Mouse (Mus musculus): ENCODE measurements around the gene A3galt2. TPM values are rescaled to one million over a fixed set of nuclear protein-coding genes. Genes with fewer than 3 reads are reported as not detected.

A3galt2 gene
- polyA plus RNA-seq, 1 experiment from 2014 or later, result 0.09 TPM

- H3K4me3 ChIP-seq, result no peak overlapping the region
- no peak overlapping the region for H3K9ac ChIP-seq
- no peaks in the 10 kb centered on the region for H3K27me3 ChIP-seq (replicated peaks)
- H3K4me2 ChIP-seq, result no peak overlapping the region
- 80% methylated on average over 11 of the region's 11 CpGs for WGBS
- H3K36me3 ChIP-seq, result peaks cover 91% of the 10 kb centered on the region
- no peak overlapping the region for H3K27ac ChIP-seq (ENCODE audit: poor library complexity, severe bottlenecking)
- no peaks in the 10 kb centered on the region; the same call in 1 of the 2 replicates for H3K9me3 ChIP-seq (replicated peaks)
- ATAC-seq (ENCODE audit: insufficient number of reproducible peaks, low FRiP score), result no peak
- peaks cover 6% of the 10 kb centered on the region for H3K4me1 ChIP-seq (replicated peaks)
Observed at GRCm38 (mm10) chr4:128777593-128777992, 22.4 kb downstream of the A3galt2 start.

GRCm38 (mm10) chr4:128782037-128782436, 26.9 kb downstream of the A3galt2 start:
- Histone ChIP-seq H3K4me3 (no peak overlapping the region), H3K9ac (no peak overlapping the region), H3K4me1 (replicated peaks) (peaks cover 14% of the 10 kb centered on the region), H3K27ac (ENCODE audit: poor library complexity, severe bottlenecking) (no peak overlapping the region), H3K4me2 (no peak overlapping the region), H3K27me3 (replicated peaks) (no peaks in the 10 kb centered on the region), H3K36me3 (peaks cover 88% of the 10 kb centered on the region), H3K9me3 (replicated peaks) (no peaks in the 10 kb centered on the region)
- WGBS, result 77% methylated on average over 7 of the region's 7 CpGs
- ATAC-seq (ENCODE audit: insufficient number of reproducible peaks, low FRiP score), result no peak

- Histone ChIP-seq H3K27me3 (replicated peaks) (no peaks in the 10 kb centered on the region), H3K4me1 (replicated peaks) (peaks cover 14% of the 10 kb centered on the region), H3K9me3 (replicated peaks) (no peaks in the 10 kb centered on the region), H3K36me3 (peaks cover 88% of the 10 kb centered on the region), H3K4me3 (no peak overlapping the region), H3K9ac (no peak overlapping the region), H3K27ac (ENCODE audit: poor library complexity, severe bottlenecking) (no peak overlapping the region), H3K4me2 (no peak overlapping the region)
- 24% methylated on average over 4 of the region's 4 CpGs for WGBS
- ATAC-seq (ENCODE audit: insufficient number of reproducible peaks, low FRiP score), result no peak
Observed at GRCm38 (mm10) chr4:128782645-128783044, 27.5 kb downstream of the A3galt2 start.

GRCm38 (mm10) chr4:128784950-128785631, 29.9 kb downstream of the A3galt2 start:
- Histone ChIP-seq H3K9ac (no peak overlapping the region), H3K4me3 (no peak overlapping the region), H3K9me3 (replicated peaks) (no peaks in the 10 kb centered on the region), H3K27ac (ENCODE audit: poor library complexity, severe bottlenecking) (no peak overlapping the region), H3K4me1 (replicated peaks) (peaks cover 18% of the 10 kb centered on the region), H3K4me2 (no peak overlapping the region), H3K27me3 (replicated peaks) (no peaks in the 10 kb centered on the region), H3K36me3 (peaks cover 81% of the 10 kb centered on the region)
- ATAC-seq (ENCODE audit: insufficient number of reproducible peaks, low FRiP score), result no peak
- 89% methylated on average over 15 of the region's 15 CpGs for WGBS

GRCm38 (mm10) chr4:128785921-128786654, 30.9 kb downstream of the A3galt2 start:
- Histone ChIP-seq H3K9ac (no peak overlapping the region), H3K27ac (ENCODE audit: poor library complexity, severe bottlenecking) (no peak overlapping the region), H3K4me2 (no peak overlapping the region), H3K4me3 (no peak overlapping the region), H3K4me1 (replicated peaks) (peaks cover 26% of the 10 kb centered on the region), H3K27me3 (replicated peaks) (no peaks in the 10 kb centered on the region), H3K9me3 (replicated peaks) (no peaks in the 10 kb centered on the region), H3K36me3 (peaks cover 78% of the 10 kb centered on the region)
- WGBS, result 89% methylated on average over 11 of the region's 11 CpGs
- ATAC-seq (ENCODE audit: insufficient number of reproducible peaks, low FRiP score), result no peak

- Histone ChIP-seq H3K36me3 (peaks cover 69% of the 10 kb centered on the region), H3K4me3 (no peak overlapping the region), H3K9me3 (replicated peaks) (no peaks in the 10 kb centered on the region), H3K4me1 (replicated peaks) (peaks cover 23% of the 10 kb centered on the region), H3K4me2 (no peak overlapping the region), H3K9ac (no peak overlapping the region), H3K27ac (ENCODE audit: poor library complexity, severe bottlenecking) (no peak overlapping the region), H3K27me3 (replicated peaks) (no peaks in the 10 kb centered on the region)
- ATAC-seq (ENCODE audit: insufficient number of reproducible peaks, low FRiP score), result no peak
- 90% methylated on average over 24 of the region's 24 CpGs for WGBS
Observed at GRCm38 (mm10) chr4:128787023-128787939, 32.1 kb downstream of the A3galt2 start.

GRCm38 (mm10) chr4:128788108-128788507, 32.9 kb downstream of the A3galt2 start:
- Histone ChIP-seq H3K9ac (no peak overlapping the region), H3K4me3 (no peak overlapping the region), H3K27ac (ENCODE audit: poor library complexity, severe bottlenecking) (no peak overlapping the region), H3K9me3 (replicated peaks) (no peaks in the 10 kb centered on the region), H3K4me1 (replicated peaks) (peaks cover 15% of the 10 kb centered on the region; the same call in 1 of the 2 replicates), H3K4me2 (no peak overlapping the region), H3K27me3 (replicated peaks) (no peaks in the 10 kb centered on the region), H3K36me3 (peaks cover 68% of the 10 kb centered on the region)
- ATAC-seq (ENCODE audit: insufficient number of reproducible peaks, low FRiP score), result no peak
- WGBS, result 95% methylated on average over 4 of the region's 4 CpGs

- Histone ChIP-seq H3K27ac (ENCODE audit: poor library complexity, severe bottlenecking) (no peak overlapping the region), H3K4me3 (no peak overlapping the region), H3K4me2 (no peak overlapping the region), H3K27me3 (replicated peaks) (no peaks in the 10 kb centered on the region), H3K9me3 (replicated peaks) (no peaks in the 10 kb centered on the region), H3K36me3 (peaks cover 63% of the 10 kb centered on the region), H3K9ac (no peak overlapping the region), H3K4me1 (replicated peaks) (peaks cover 26% of the 10 kb centered on the region)
- no peak; the same call in 1 of the 2 replicates for ATAC-seq (ENCODE audit: insufficient number of reproducible peaks, low FRiP score)
- 45% methylated on average over 18 of the region's 18 CpGs for WGBS
Observed at GRCm38 (mm10) chr4:128789646-128790045, 34.5 kb downstream of the A3galt2 start.

- peak overlapping the region; percentile 74 for H3K27ac ChIP-seq (ENCODE audit: poor library complexity, severe bottlenecking)
- H3K4me2 ChIP-seq, result no peak overlapping the region
- peaks cover 65% of the 10 kb centered on the region for H3K4me1 ChIP-seq (replicated peaks)
- H3K36me3 ChIP-seq, result peaks cover 27% of the 10 kb centered on the region; the same call in 1 of the 2 replicates
- 5% methylated on average over 1 of the region's 1 CpGs for WGBS
- H3K9ac ChIP-seq, result no peak overlapping the region
- H3K4me3 ChIP-seq, result no peak overlapping the region
- no peaks in the 10 kb centered on the region for H3K9me3 ChIP-seq (replicated peaks)
- H3K27me3 ChIP-seq (replicated peaks), result no peaks in the 10 kb centered on the region
- ATAC-seq (ENCODE audit: insufficient number of reproducible peaks, low FRiP score), result peak; percentile 27; the same call in 1 of the 2 replicates
Observed at GRCm38 (mm10) chr4:128793710-128794109, 38.5 kb downstream of the A3galt2 start.

- Histone ChIP-seq H3K27ac (ENCODE audit: poor library complexity, severe bottlenecking) (peak overlapping the region; percentile 74), H3K9ac (no peak overlapping the region), H3K4me1 (replicated peaks) (peaks cover 70% of the 10 kb centered on the region), H3K36me3 (peaks cover 26% of the 10 kb centered on the region; the same call in 1 of the 2 replicates), H3K4me2 (no peak overlapping the region), H3K27me3 (replicated peaks) (no peaks in the 10 kb centered on the region), H3K9me3 (replicated peaks) (no peaks in the 10 kb centered on the region), H3K4me3 (no peak overlapping the region)
- 79% methylated on average over 8 of the region's 8 CpGs for WGBS
- ATAC-seq (ENCODE audit: insufficient number of reproducible peaks, low FRiP score), result no peak
Observed at GRCm38 (mm10) chr4:128794198-128794597, 39.0 kb downstream of the A3galt2 start.

All from heart, embryonic 12.5 days (tissue).